Mouse (Mus musculus): ENCODE measurements around the gene Ptpro. TPM values are rescaled to one million over a fixed set of nuclear protein-coding genes. Genes with fewer than 3 reads are reported as not detected.
A peak's percentile ranks its signal among the peaks of the same experiment; 100 is the strongest.

Ptpro gene
- total and polyA plus RNA-seq, 2 experiments from 2014 or later: 28.4 to 69.3 TPM

DNA sequence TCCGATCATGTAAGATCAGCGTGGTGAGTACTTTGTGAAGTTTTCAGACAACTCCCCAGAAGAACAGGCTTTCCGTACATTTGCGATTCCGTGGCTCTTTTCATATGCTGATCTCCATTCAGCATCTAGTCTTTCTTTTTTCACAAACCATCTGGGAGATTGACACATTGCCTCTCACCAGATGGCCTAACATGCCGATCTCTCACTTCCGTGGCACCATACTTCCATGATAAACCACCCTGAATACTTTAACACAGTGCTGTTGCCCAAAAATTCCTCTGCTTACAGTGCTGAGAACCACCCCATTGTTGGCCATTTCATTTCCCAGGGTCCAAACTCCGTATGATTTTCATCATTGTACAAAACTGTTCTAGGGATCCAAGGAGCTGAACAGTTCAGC lies 20.4 kb downstream of the Ptpro start:
- Histone ChIP-seq H3K27me3 (ENCODE audit: insufficient read depth, low read length) (no peaks in the 10 kb centered on the region), H3K4me2 (ENCODE audit: low read depth, low read length) (no peak overlapping the region), H3K36me3 (ENCODE audit: insufficient read depth, low read length) (no peaks in the 10 kb centered on the region), H3K9ac (replicated peaks; ENCODE audit: low read length) (no peak overlapping the region), H3K9me3 (ENCODE audit: low read length) (no peaks in the 10 kb centered on the region), H3K4me3 (ENCODE audit: low read length) (no peak overlapping the region), H3K4me1 (ENCODE audit: insufficient read depth, low read length) (peaks cover 1% of the 10 kb centered on the region; the same call in 1 of the 2 replicates), H3K27ac (no peak overlapping the region)
- DNase-seq (ENCODE audit: low spot score) (no peak), ATAC-seq (no peak)
- TF ChIP-seq CTCF (IDR thresholded peaks at IDR 0.05; ENCODE audit: low read depth): no peak
- WGBS: 47% methylated on average over 8 of the region's 8 CpGs

DNA sequence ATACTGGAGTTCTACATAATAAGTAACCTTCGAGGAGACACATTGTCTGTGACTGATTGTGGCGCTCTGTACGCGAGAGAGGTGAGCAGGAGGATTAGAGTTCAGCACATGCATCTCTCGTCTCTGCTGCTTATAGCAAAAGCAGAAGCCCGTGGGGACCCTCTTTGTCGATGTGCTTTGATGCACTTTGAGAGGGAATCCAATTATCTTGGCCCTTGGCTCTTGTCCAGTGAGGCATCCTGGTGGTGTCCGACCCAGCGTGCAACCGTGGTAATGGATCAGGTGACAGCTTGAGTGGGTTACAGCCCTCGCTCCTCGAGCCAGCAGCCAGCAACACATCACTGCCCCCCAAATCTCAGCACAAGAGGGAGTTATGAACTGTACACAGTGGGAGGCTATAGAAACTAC lies 25.5 kb downstream of the Ptpro start:
- DNase-seq (ENCODE audit: low spot score) (peak; percentile 75), ATAC-seq (peak; percentile 73)
- Histone ChIP-seq H3K27ac (no peak overlapping the region), H3K27me3 (ENCODE audit: insufficient read depth, low read length) (no peaks in the 10 kb centered on the region), H3K9ac (replicated peaks; ENCODE audit: low read length) (no peak overlapping the region), H3K36me3 (ENCODE audit: insufficient read depth, low read length) (no peaks in the 10 kb centered on the region), H3K4me3 (ENCODE audit: low read length) (no peak overlapping the region), H3K4me2 (ENCODE audit: low read depth, low read length) (peak overlapping the region; percentile 28; the same call in 1 of the 2 replicates), H3K4me1 (ENCODE audit: insufficient read depth, low read length) (peaks cover 5% of the 10 kb centered on the region; the same call in 1 of the 2 replicates), H3K9me3 (ENCODE audit: low read length) (no peaks in the 10 kb centered on the region)
- TF ChIP-seq CTCF (IDR thresholded peaks at IDR 0.05; ENCODE audit: low read depth): no peak
- WGBS: 25% methylated on average over 12 of the region's 12 CpGs

DNA sequence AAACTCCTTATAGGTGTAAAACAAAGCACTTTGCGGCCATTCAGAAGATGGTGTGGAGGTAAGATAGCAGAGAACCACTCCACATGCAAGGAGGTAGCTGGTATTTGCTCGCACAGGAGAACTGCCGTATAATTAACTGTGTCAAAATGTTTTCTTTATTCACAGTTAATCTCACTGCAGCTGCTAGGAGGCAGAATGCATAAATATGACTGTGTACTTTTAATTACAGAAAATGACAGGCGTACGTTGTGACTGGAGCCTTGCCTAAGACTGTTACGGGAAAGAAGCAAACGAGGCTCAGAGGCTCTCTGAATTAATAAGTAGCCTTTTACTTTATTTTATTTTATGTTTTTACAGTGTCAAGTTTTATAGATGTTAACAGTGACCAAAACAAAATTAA lies 27.5 kb downstream of the Ptpro start:
- no peak for DNase-seq (ENCODE audit: low spot score)
- no peak for TF ChIP-seq CTCF (IDR thresholded peaks at IDR 0.05; ENCODE audit: low read depth)
- Histone ChIP-seq H3K4me2 (ENCODE audit: low read depth, low read length) (no peak overlapping the region), H3K9me3 (ENCODE audit: low read length) (no peaks in the 10 kb centered on the region), H3K36me3 (ENCODE audit: insufficient read depth, low read length) (no peaks in the 10 kb centered on the region), H3K4me3 (ENCODE audit: low read length) (no peak overlapping the region), H3K27ac (no peak overlapping the region), H3K4me1 (ENCODE audit: insufficient read depth, low read length) (peaks cover 5% of the 10 kb centered on the region; the same call in 1 of the 2 replicates), H3K27me3 (ENCODE audit: insufficient read depth, low read length) (no peaks in the 10 kb centered on the region), H3K9ac (replicated peaks; ENCODE audit: low read length) (no peak overlapping the region)
- 56% methylated on average over 7 of the region's 7 CpGs for WGBS
- ATAC-seq: no peak

DNA sequence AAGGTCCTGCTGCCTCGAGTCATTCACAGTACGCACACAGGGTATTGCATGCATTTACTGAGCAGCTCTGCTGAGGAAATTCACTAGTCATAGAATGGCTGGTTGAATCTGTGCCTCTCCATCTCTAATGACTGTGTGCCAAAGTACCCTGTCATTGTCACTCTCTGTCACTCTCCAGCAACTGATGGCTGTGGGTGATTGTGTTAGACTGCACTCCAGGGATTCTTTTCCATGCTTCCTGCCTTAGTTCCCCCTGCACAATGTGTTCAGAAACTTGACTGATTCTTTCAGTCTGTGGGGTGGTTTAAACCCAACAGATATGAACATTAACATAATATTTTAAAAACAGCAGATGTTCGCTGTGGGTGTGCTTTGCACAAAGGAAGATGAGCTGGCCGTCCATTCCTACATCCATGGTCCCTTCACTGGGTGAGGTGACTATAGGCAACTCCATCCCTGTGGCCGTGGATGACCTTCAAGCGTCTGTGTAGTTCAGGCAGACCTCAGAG lies 29.5 kb downstream of the Ptpro start:
- 73% methylated on average over 6 of the region's 6 CpGs for WGBS
- Histone ChIP-seq H3K36me3 (ENCODE audit: insufficient read depth, low read length) (no peaks in the 10 kb centered on the region), H3K4me1 (ENCODE audit: insufficient read depth, low read length) (peaks cover 5% of the 10 kb centered on the region; the same call in 1 of the 2 replicates), H3K9ac (replicated peaks; ENCODE audit: low read length) (no peak overlapping the region), H3K27ac (no peak overlapping the region), H3K4me3 (ENCODE audit: low read length) (no peak overlapping the region), H3K9me3 (ENCODE audit: low read length) (no peaks in the 10 kb centered on the region), H3K27me3 (ENCODE audit: insufficient read depth, low read length) (no peaks in the 10 kb centered on the region), H3K4me2 (ENCODE audit: low read depth, low read length) (no peak overlapping the region)
- no peak; the same call in 1 of the 2 replicates for ATAC-seq
- no peak for TF ChIP-seq CTCF (IDR thresholded peaks at IDR 0.05; ENCODE audit: low read depth)
- DNase-seq (ENCODE audit: low spot score): no peak

DNA sequence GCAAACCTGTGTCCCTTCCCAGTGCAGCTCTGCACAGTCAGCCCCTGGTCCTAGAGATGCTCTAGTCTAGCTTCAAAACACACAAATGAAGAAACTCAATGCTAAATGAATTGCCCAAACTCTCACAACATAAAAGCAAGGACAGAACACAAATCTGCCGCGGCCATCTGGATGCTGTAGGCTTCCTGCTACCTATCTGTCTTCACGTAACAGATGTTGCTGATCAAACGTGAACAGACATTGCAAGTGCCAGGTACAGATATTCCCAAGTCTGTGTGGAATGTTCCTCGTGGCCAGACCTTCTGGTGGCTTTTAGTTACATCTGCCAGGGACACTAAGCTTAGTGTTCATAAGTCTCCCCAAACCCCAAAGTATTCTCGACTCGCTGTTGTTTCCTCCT lies 29.9 kb downstream of the Ptpro start:
- H3K9ac ChIP-seq (replicated peaks; ENCODE audit: low read length): no peak overlapping the region
- no peak overlapping the region for H3K27ac ChIP-seq
- 62% methylated on average over 7 of the region's 7 CpGs for WGBS
- TF ChIP-seq CTCF (IDR thresholded peaks at IDR 0.05; ENCODE audit: low read depth): no peak
- DNase-seq (ENCODE audit: low spot score) (no peak), ATAC-seq (no peak)
- H3K4me1 ChIP-seq (ENCODE audit: insufficient read depth, low read length): peaks cover 5% of the 10 kb centered on the region; the same call in 1 of the 2 replicates
- no peaks in the 10 kb centered on the region for H3K27me3 ChIP-seq (ENCODE audit: insufficient read depth, low read length)
- no peak overlapping the region for H3K4me3 ChIP-seq (ENCODE audit: low read length)
- no peaks in the 10 kb centered on the region for H3K9me3 ChIP-seq (ENCODE audit: low read length)
- H3K4me2 ChIP-seq (ENCODE audit: low read depth, low read length): no peak overlapping the region
- no peaks in the 10 kb centered on the region for H3K36me3 ChIP-seq (ENCODE audit: insufficient read depth, low read length)

DNA sequence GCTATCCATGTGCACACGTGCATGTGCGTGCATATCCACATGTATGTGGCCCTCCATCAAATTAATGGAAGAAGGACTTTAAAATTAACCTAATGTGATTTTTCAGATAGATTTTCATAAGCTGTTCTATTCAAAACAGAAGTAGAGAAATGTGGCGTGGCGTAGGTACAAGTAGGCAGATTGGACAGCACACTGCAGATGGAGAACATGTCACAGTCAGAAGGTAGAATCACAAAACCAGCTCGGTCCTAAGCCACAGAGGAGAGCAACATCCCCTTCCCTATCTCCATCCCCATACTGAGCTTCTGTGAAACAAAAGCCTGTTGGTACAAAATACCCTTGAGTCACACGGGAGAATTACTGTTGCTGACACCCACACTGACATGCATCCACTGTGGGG lies 34.3 kb downstream of the Ptpro start:
- TF ChIP-seq CTCF (IDR thresholded peaks at IDR 0.05; ENCODE audit: low read depth): no peak
- Histone ChIP-seq H3K36me3 (ENCODE audit: insufficient read depth, low read length) (no peaks in the 10 kb centered on the region), H3K4me1 (ENCODE audit: insufficient read depth, low read length) (no peaks in the 10 kb centered on the region), H3K27me3 (ENCODE audit: insufficient read depth, low read length) (no peaks in the 10 kb centered on the region), H3K9ac (replicated peaks; ENCODE audit: low read length) (no peak overlapping the region), H3K9me3 (ENCODE audit: low read length) (no peaks in the 10 kb centered on the region), H3K4me2 (ENCODE audit: low read depth, low read length) (no peak overlapping the region), H3K4me3 (ENCODE audit: low read length) (no peak overlapping the region), H3K27ac (no peak overlapping the region)
- 95% methylated on average over 6 of the region's 6 CpGs for WGBS
- ATAC-seq (no peak), DNase-seq (ENCODE audit: low spot score) (no peak)

DNA sequence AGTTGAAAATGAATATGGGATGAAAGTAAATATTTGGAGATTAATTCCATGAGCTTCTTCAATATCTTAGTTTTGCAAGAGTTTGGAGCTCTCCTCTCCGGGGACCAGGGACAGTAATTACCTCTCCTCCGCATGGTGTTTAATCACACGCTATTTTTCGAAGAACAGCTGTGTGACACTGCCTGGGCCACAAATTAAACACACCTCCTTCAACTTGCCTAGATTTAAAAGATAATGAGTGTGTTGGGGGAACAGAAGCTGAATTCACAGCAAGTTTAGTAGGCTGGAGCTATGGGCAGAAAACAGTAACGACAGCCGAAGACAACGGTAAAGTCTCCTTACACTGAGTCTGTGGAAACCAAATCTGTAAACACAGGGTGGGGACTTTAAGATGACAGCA lies 35.7 kb downstream of the Ptpro start:
- no peak for DNase-seq (ENCODE audit: low spot score)
- no peak for ATAC-seq
- H3K9me3 ChIP-seq (ENCODE audit: low read length): no peaks in the 10 kb centered on the region
- H3K9ac ChIP-seq (replicated peaks; ENCODE audit: low read length): no peak overlapping the region
- no peaks in the 10 kb centered on the region for H3K4me1 ChIP-seq (ENCODE audit: insufficient read depth, low read length)
- H3K27ac ChIP-seq: no peak overlapping the region
- no peaks in the 10 kb centered on the region for H3K36me3 ChIP-seq (ENCODE audit: insufficient read depth, low read length)
- no peak overlapping the region for H3K4me3 ChIP-seq (ENCODE audit: low read length)
- no peak for TF ChIP-seq CTCF (IDR thresholded peaks at IDR 0.05; ENCODE audit: low read depth)
- H3K27me3 ChIP-seq (ENCODE audit: insufficient read depth, low read length): no peaks in the 10 kb centered on the region
- WGBS: 73% methylated on average over 7 of the region's 7 CpGs
- no peak overlapping the region for H3K4me2 ChIP-seq (ENCODE audit: low read depth, low read length)
